Mouse (Mus musculus) forebrain, embryonic 15.5 days (tissue): Measurements from ENCODE around the gene Gstm3. TPM values are rescaled to one million over a fixed set of nuclear protein-coding genes. Genes with fewer than 3 reads are reported as not detected.
"Not testable (repeated sequence)": the region's sequence is repeated elsewhere in the genome, so short reads cannot be mapped to it uniquely, and the experiment has no call there.

Source experiments
- ATAC-seq: fragments of 200-750 bp; cut with Nextera tagmentation; replicated peaks from 2 replicates; pipeline ENCODE4 v1.8.0; 2017; ENCODE audit warnings: mild to moderate bottlenecking, moderate TSS enrichment, moderate library complexity
- H3K27ac ChIP-seq: fragments of 300-500 bp; sonication (generic); replicated peaks from 2 replicates; pipeline ENCODE4 v1.5.1; 2015; ENCODE audit warnings: mild to moderate bottlenecking, inconsistent platforms
- H3K27me3 ChIP-seq: fragments of 300-500 bp; sonication (generic); 2 replicates; pipeline ENCODE4 v1.6.1; 2015; ENCODE audit warnings: inconsistent platforms
- H3K36me3 ChIP-seq: fragments of 300-500 bp; sonication (generic); 2 replicates; pipeline ENCODE4 v1.6.1; 2015; ENCODE audit warnings: mild to moderate bottlenecking, inconsistent platforms
- H3K4me1 ChIP-seq: fragments of 300-500 bp; sonication (generic); 2 replicates; pipeline ENCODE4 v1.6.1; 2015; ENCODE audit warnings: inconsistent platforms
- H3K4me2 ChIP-seq: fragments of 300-500 bp; sonication (generic); replicated peaks from 2 replicates; pipeline ENCODE4 v1.6.1; 2015; ENCODE audit warnings: mild to moderate bottlenecking, inconsistent platforms
- H3K4me3 ChIP-seq: fragments of 300-500 bp; sonication (generic); 2 replicates; pipeline ENCODE4 v1.5.1; 2015; ENCODE audit warnings: mild to moderate bottlenecking, inconsistent platforms
- H3K9ac ChIP-seq: fragments of 300-500 bp; sonication (generic); replicated peaks from 2 replicates; pipeline ENCODE4 v1.6.1; 2015; ENCODE audit warnings: mild to moderate bottlenecking, inconsistent platforms
- H3K9me3 ChIP-seq: fragments of 300-500 bp; sonication (generic); 2 replicates; pipeline ENCODE4 v1.6.1; 2016; ENCODE audit warnings: inconsistent platforms
- WGBS: fragments of 180-500 bp; shearing (Covaris S2); methylation state at CpG from one replicate; pipeline ENCODE4 v1.1.7; 2015; ENCODE audit warnings: mixed read lengths; 5-methylcytosine and 5-hydroxymethylcytosine counted together
- polyA plus RNA-seq: library from polyadenylated mRNA; unstranded; fragments of >200 nt; fragmentation: Nextera tagmentation; extraction: Ambion mirVana; gene quantifications from 2 replicates; pipeline ENCODE4 v1.2.1, GENCODE M21; 2015

The Gstm3 gene
- polyA plus RNA-seq, 1 experiment from 2014 or later = not detected

DNA sequence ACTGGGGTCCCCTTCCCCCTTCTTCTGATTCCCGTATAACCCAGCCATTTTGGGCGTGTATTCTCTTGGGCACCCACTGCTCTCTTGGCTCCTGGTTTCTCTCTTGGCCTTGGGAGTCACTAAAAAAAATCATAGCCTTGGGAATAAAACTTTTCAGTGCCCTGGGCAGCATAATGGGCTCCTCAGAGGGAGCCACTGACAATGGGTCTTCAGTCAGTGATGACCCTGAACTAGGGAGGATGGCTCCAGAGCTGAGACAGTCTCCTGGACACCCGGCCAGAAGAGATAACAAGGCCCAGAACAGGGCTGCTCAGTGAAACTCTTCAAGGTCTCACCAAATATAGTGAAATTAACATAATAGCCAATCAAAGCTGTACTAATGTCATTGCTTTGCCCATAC, 29.5 kb upstream of the Gstm3 start:
- no peaks in the 10 kb centered on the region for H3K4me1 ChIP-seq
- no peaks in the 10 kb centered on the region for H3K9me3 ChIP-seq
- no peak overlapping the region for H3K27ac ChIP-seq
- WGBS = 94% methylated on average over 3 of the region's 3 CpGs
- no peak overlapping the region for H3K9ac ChIP-seq
- no peaks in the 10 kb centered on the region for H3K36me3 ChIP-seq
- H3K27me3 ChIP-seq = no peaks in the 10 kb centered on the region
- no peak overlapping the region for H3K4me2 ChIP-seq
- H3K4me3 ChIP-seq = no peak overlapping the region
- no peak for ATAC-seq

DNA sequence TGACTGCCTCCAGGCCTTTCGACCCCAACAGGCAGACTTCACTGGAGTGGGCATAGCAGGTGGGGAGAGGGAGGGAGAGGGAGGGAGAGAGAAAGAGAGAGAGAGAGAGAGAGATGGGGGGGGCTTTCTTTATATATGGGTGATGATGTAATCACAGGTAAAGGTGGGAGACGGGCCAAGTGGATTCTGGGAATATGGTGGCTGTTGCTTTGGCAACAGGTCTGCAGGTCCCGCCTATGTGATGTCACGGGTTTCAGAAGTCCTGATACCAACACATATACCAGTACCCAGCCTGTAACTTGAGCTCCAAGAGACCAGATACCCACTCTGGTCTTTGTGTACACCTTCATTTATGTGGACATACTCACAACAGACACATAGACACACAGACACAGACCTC, 27.5 kb upstream of the Gstm3 start:
- no peaks in the 10 kb centered on the region for H3K27me3 ChIP-seq
- no peaks in the 10 kb centered on the region for H3K36me3 ChIP-seq
- no peak overlapping the region for H3K4me2 ChIP-seq
- no peaks in the 10 kb centered on the region for H3K9me3 ChIP-seq
- no peak overlapping the region for H3K27ac ChIP-seq
- 84% methylated on average over 4 of the region's 4 CpGs for WGBS
- ATAC-seq = no peak
- H3K9ac ChIP-seq = no peak overlapping the region
- no peaks in the 10 kb centered on the region for H3K4me1 ChIP-seq
- no peak overlapping the region for H3K4me3 ChIP-seq

DNA sequence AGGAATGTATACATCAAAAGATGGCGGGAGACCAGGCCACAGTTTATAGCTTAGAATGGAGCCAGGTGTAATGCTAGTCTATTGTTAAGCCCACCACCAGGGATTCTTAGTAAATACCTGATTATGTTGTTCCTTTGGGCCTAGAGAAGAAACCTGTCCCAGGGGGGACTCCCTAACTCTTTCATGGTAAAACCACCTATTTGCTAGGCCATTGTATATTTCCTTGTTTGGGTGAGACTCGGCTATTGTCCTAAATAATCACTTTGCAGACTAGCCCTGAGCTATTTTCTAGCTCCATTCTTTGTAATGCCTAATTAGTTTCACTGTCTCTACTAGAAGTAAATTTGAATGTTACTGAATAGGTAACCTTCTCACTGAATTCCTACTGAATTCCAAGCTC, 26.9 kb upstream of the Gstm3 start:
- not testable (repeated sequence) for H3K4me2 ChIP-seq, ATAC-seq, H3K36me3 ChIP-seq, H3K9me3 ChIP-seq, H3K27me3 ChIP-seq, H3K4me3 ChIP-seq, H3K4me1 ChIP-seq, H3K9ac ChIP-seq, H3K27ac ChIP-seq
- WGBS = 52% methylated on average over 2 of the region's 2 CpGs

DNA sequence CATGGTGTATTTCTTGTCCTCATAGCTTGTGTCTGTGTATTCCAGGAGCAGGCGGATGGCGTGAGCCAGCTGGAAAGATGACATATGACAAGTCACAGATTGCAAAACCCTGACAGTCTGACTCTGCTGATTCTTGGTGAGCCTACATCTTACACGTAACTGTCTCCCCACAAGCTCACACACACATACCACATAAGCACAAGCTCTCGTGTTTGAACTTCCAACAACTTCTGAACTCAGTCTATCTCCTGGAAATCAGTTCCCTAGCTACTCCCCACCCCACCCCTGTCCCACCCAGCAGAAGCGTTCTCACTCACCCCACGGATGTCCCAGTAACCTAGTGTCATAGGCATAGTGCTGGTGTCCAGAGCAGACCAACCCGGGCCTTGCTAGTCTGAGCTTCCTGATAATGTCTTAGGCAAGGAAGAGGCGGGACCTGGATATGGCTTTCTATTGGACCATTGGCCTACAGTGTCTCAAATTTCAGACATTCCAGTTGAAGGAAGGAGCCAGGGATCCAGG, 17.0 kb upstream of the Gstm3 start, which contains the start of gene Gstm2:
Gene Gstm2, minus strand, starts transcription at position 413 of the 522 bp plus-strand sequence.
- H3K27ac ChIP-seq = no peak within 1 kb of the TSS
- no peaks in the 10 kb centered on the region for H3K4me1 ChIP-seq
- no peaks in the 10 kb centered on the region for H3K27me3 ChIP-seq
- no peaks in the 10 kb centered on the region for H3K9me3 ChIP-seq
- ATAC-seq = no peak
- no peak within 1 kb of the TSS for H3K4me2 ChIP-seq
- H3K36me3 ChIP-seq = no peaks in the 10 kb centered on the region
- no peak within 1 kb of the TSS for H3K9ac ChIP-seq
- H3K4me3 ChIP-seq = no peak within 1 kb of the TSS
- 68% methylated on average over 8 of the region's 8 CpGs for WGBS

DNA sequence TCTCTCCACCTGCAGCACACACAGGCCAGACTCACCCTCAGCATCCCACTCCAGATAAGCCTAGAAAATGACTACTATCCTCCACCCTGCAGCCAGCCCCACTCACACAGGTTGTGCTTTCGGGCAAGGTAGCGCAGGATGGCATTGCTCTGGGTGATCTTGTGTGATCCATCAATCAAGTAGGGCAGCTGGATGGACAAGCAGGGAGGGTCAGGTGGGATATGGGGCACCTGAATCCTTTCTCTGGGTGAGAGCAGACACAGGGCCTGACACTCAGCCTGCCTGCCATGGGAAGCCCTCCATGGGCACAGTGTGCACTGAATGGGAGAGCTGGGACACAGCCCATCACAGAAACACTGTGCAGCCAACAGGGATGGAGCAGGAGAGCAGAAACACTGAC, 16.1 kb upstream of the Gstm3 start:
- WGBS = 97% methylated on average over 2 of the region's 2 CpGs
- H3K9me3 ChIP-seq, H3K27ac ChIP-seq, H3K4me2 ChIP-seq, ATAC-seq, H3K9ac ChIP-seq, H3K4me3 ChIP-seq, H3K27me3 ChIP-seq, H3K4me1 ChIP-seq, H3K36me3 ChIP-seq: not testable (repeated sequence)

DNA sequence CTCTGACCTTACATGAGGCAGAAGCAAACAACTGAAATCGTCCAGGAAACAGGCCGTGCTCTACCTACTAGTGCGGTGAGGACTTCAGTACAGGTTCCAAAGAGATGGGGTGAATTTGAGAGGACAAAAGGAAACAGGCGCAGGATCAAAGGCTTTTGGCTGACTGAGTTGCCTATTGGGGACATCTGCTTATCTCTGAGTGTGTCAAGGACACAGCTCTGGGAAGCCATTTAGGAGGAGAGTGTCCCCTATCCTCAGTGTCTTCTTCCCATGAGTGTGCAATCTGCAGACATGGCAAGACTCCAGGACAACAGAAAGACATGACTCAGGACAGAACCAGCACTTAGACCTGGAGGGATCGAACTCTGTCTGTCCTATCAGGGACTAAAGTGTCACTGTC, 15.4 kb upstream of the Gstm3 start:
- Histone ChIP-seq H3K4me1 (no peaks in the 10 kb centered on the region), H3K36me3 (no peaks in the 10 kb centered on the region), H3K4me3 (no peak overlapping the region), H3K27me3 (no peaks in the 10 kb centered on the region), H3K27ac (no peak overlapping the region), H3K9me3 (no peaks in the 10 kb centered on the region), H3K9ac (no peak overlapping the region), H3K4me2 (no peak overlapping the region)
- no peak for ATAC-seq
- 88% methylated on average over 5 of the region's 5 CpGs for WGBS

DNA sequence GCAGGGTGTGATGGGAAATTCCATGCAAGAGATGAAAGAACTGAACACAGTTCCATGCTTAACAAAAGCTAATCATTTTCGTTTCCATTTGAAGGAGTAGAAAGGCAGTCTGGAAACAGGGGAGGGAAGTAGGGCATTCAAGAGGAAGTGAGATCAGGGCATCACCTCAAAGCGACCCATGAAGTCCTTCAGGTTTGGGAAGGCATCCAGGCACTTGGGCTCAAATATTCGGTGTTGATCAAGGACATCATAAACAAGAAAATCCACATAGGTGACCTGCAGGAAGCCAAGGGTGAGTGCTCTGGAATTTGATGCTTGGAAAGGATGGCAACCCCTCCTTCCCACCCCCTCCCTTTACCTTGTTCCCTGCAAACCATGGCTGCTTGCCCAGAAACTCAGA, 14.7 kb upstream of the Gstm3 start:
- H3K36me3 ChIP-seq = no peaks in the 10 kb centered on the region
- ATAC-seq = no peak
- no peak overlapping the region for H3K4me3 ChIP-seq
- no peaks in the 10 kb centered on the region for H3K27me3 ChIP-seq
- 65% methylated on average over 3 of the region's 3 CpGs for WGBS
- H3K27ac ChIP-seq = no peak overlapping the region
- H3K4me2 ChIP-seq = no peak overlapping the region
- no peak overlapping the region for H3K9ac ChIP-seq
- no peaks in the 10 kb centered on the region for H3K9me3 ChIP-seq
- H3K4me1 ChIP-seq = no peaks in the 10 kb centered on the region

DNA sequence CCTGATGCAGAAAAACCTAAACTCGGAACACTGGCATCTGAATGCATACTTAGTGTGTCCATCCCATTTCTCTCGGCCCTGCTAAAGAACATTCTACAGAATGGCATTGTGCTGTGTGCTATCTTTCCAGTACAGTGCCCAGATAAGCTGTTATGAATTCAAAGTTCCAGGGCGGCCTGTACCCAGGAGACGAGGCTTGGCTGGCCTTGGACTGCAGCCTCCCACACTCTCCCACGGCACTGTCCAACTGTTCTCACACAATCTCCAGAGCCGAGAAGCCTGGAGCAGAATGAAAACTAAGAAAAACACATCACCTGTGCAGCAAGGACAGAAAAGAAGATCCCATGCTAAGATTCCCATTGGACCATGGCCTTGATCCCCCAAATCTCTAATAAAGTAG, 13.6 kb upstream of the Gstm3 start:
- Histone ChIP-seq H3K9ac (no peak overlapping the region), H3K4me1 (no peaks in the 10 kb centered on the region), H3K4me3 (no peak overlapping the region), H3K27ac (no peak overlapping the region), H3K9me3 (no peaks in the 10 kb centered on the region), H3K4me2 (no peak overlapping the region), H3K36me3 (no peaks in the 10 kb centered on the region), H3K27me3 (no peaks in the 10 kb centered on the region)
- ATAC-seq = no peak
- 82% methylated on average over 6 of the region's 6 CpGs for WGBS

DNA sequence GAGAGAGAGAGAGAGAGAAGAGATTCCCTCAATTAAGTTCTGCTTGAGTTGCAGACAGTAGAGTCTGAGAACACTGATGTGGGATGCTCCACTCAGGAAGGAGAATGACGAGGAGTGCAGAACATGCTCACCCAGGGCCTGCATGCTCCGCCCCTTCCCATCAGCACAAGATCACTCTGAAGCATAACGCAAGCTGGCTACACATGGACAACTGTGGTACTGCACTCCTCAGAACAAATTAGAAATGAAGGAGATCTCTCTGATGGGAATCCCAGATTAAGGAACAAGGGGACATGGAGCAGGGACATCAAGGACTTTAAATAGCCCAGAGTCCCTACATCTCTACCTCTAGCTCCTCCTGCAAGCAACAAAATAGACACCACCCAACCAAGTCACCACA, 12.2 kb upstream of the Gstm3 start:
- ATAC-seq = no peak
- H3K27ac ChIP-seq = no peak overlapping the region
- H3K9me3 ChIP-seq = no peaks in the 10 kb centered on the region
- no peaks in the 10 kb centered on the region for H3K36me3 ChIP-seq
- no peak overlapping the region for H3K4me3 ChIP-seq
- H3K4me2 ChIP-seq = no peak overlapping the region
- 69% methylated on average over 3 of the region's 3 CpGs for WGBS
- no peak overlapping the region for H3K9ac ChIP-seq
- H3K27me3 ChIP-seq = no peaks in the 10 kb centered on the region
- no peaks in the 10 kb centered on the region for H3K4me1 ChIP-seq

DNA sequence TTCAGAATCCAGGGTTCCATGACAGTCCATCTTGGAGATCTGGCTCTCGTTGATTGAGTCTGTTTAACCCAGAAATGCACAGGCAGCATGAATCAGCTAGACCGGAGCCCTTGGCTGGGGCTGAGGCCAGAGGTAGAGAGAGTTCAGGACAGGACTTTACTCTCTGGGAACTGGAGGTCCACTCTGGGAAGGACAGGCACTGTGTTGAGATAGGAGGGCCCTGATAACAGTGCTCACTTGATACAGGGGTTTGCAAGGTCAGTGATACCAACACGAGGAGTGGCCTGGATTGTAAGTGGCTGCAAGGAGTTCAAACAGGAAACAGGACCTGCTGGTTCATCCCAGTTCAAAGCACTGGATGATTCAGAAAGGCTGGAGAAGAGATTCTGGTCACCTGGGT, 8.6 kb upstream of the Gstm3 start:
- Histone ChIP-seq H3K4me2 (no peak overlapping the region), H3K4me1 (no peaks in the 10 kb centered on the region), H3K36me3 (no peaks in the 10 kb centered on the region), H3K27me3 (no peaks in the 10 kb centered on the region), H3K4me3 (no peak overlapping the region), H3K9me3 (no peaks in the 10 kb centered on the region), H3K27ac (no peak overlapping the region), H3K9ac (no peak overlapping the region)
- WGBS = 82% methylated on average over 3 of the region's 3 CpGs
- ATAC-seq = no peak

DNA sequence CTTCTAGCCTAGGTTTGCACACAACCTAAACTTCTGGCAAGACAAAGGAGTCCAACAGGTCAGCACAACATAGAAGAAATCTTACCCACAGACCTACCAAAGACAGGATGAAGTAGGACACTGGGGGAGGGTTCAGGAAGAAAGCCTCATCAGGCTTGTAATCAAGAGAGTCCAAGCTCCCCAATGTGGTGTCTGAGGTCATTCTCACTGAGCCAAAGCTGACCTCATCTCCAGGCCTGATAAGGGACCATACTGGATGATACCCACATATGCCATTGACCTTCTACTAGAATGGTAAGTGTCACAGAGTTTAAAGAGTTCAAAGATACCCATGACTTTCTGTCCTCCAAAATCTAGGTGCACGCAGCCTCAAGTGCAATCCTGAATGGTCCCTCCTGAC, 5.2 kb upstream of the Gstm3 start:
- Histone ChIP-seq H3K9me3 (no peaks in the 10 kb centered on the region), H3K36me3 (no peaks in the 10 kb centered on the region), H3K9ac (no peak overlapping the region), H3K4me2 (no peak overlapping the region), H3K27me3 (no peaks in the 10 kb centered on the region), H3K27ac (no peak overlapping the region), H3K4me1 (no peaks in the 10 kb centered on the region), H3K4me3 (no peak overlapping the region)
- ATAC-seq = no peak
- WGBS = 92% methylated on average over 1 of the region's 1 CpGs

DNA sequence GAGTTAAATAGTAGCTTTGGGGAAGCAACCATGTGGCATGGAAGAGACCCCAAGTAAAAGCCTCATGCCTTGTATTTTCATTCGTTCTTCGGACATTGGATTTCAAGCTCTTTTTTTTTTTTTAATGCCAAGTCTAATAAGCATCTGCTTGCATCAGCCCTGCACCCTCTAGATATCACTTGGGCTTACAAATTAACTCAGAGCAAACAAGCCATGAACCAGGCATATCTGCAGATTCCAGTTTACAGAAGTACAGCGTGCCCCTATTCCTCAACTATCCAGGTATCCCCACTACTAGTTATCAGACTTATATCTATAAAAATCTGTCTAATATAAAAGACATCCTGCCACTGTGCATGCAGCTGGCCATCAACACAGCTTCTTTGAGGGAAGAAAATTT, 3.0 kb upstream of the Gstm3 start:
- H3K9me3 ChIP-seq = no peaks in the 10 kb centered on the region
- H3K27me3 ChIP-seq = no peaks in the 10 kb centered on the region
- no peak overlapping the region for H3K9ac ChIP-seq
- WGBS = 91% methylated on average over 3 of the region's 3 CpGs
- ATAC-seq = no peak
- no peaks in the 10 kb centered on the region for H3K36me3 ChIP-seq
- no peak overlapping the region for H3K27ac ChIP-seq
- H3K4me2 ChIP-seq = no peak overlapping the region
- H3K4me3 ChIP-seq = no peak overlapping the region
- no peaks in the 10 kb centered on the region for H3K4me1 ChIP-seq

DNA sequence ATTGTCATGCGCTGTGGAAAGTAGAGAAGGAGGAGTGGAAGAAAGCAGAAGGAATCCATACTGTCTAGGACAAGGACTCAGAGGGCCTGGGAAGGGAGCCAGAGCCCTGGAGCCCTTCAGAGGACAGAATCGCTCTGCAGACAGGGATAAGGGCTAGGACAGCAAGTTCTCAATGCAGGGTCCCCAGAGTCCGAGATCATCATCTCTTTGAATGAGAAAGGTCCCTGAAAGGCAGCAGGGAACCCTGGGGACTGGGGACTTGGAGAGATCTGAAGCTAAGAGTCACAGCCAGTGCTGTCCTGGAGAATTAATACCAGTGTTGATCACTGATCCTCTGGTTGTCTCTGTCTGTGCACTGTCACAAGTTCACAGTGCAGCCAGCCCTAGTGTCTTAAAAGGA, 2.0 kb upstream of the Gstm3 start:
- H3K4me1 ChIP-seq, H3K4me2 ChIP-seq, H3K36me3 ChIP-seq, H3K9me3 ChIP-seq, H3K27ac ChIP-seq, H3K9ac ChIP-seq, H3K27me3 ChIP-seq, ATAC-seq, H3K4me3 ChIP-seq: not testable (repeated sequence)
- WGBS = 52% methylated on average over 3 of the region's 3 CpGs
